Mouse (Mus musculus) hindbrain, postnatal 0 days (tissue): ENCODE results near the gene Brip1. TPM values are rescaled to one million over a fixed set of nuclear protein-coding genes. Genes with fewer than 3 reads are reported as not detected.
"Not testable (repeated sequence)": the region's sequence is repeated elsewhere in the genome, so short reads cannot be mapped to it uniquely, and the experiment has no call there.

Experiments
- ATAC-seq: fragments of 200-750 bp; cut with Nextera tagmentation; 2 replicates; pipeline ENCODE4 v1.8.0; 2017; ENCODE audit warnings: mild to moderate bottlenecking, moderate TSS enrichment, moderate library complexity
- DNase-seq: peaks from one replicate; pipeline ENCODE4 v3.0.0-alpha.2; 2015; ENCODE audit warnings: low spot score
- H3K27ac ChIP-seq: fragments of 300-500 bp; sonication (generic); 2 replicates; pipeline ENCODE4 v1.5.1; 2014; ENCODE audit warnings: mild to moderate bottlenecking
- H3K27me3 ChIP-seq: fragments of 300-500 bp; sonication (generic); 2 replicates; pipeline ENCODE4 v1.6.1; 2014; ENCODE audit warnings: low read length, mixed read lengths; ENCODE audit not compliant: insufficient read depth
- H3K36me3 ChIP-seq: fragments of 300-500 bp; sonication (generic); 2 replicates; pipeline ENCODE4 v1.6.1; 2014; ENCODE audit warnings: low read length, mixed read lengths; ENCODE audit not compliant: insufficient read depth
- H3K4me1 ChIP-seq: fragments of 300-500 bp; sonication (generic); 2 replicates; pipeline ENCODE4 v1.6.1; 2014; ENCODE audit warnings: antibody characterized with exemption, low read length, mixed read lengths; ENCODE audit not compliant: insufficient read depth
- H3K4me2 ChIP-seq: fragments of 300-500 bp; sonication (generic); 2 replicates; pipeline ENCODE4 v1.6.1; 2014; ENCODE audit warnings: low read depth, mild to moderate bottlenecking, low read length, moderate library complexity, mixed read lengths
- H3K4me3 ChIP-seq: fragments of 300-500 bp; sonication (generic); 2 replicates; pipeline ENCODE4 v1.5.1; 2014; ENCODE audit warnings: low read length
- H3K9ac ChIP-seq: fragments of 300-500 bp; sonication (generic); replicated peaks from 2 replicates; pipeline ENCODE4 v1.6.1; 2014; ENCODE audit warnings: mild to moderate bottlenecking, low read length, moderate library complexity, mixed read lengths
- H3K9me3 ChIP-seq: fragments of 300-500 bp; sonication (generic); 2 replicates; pipeline ENCODE4 v1.6.1; 2016; ENCODE audit warnings: low read length, mixed read lengths
- CTCF ChIP-seq: IDR thresholded peaks from 2 replicates; pipeline ENCODE4 v1.5.1; 2016; ENCODE audit warnings: antibody characterized with exemption, control low read depth, low read depth
- WGBS: fragments of 180-500 bp; shearing (Covaris S2); extraction: QIAGEN DNeasy Blood & Tissue Kit; methylation state at CpG from one replicate; pipeline ENCODE4 v1.1.7; 2014; 5-methylcytosine and 5-hydroxymethylcytosine counted together
- polyA plus RNA-seq: library from polyadenylated mRNA; unstranded; fragments of >200 nt; fragmentation: Nextera tagmentation; extraction: Ambion mirVana; gene quantifications from 2 replicates; pipeline ENCODE4 v1.2.1, GENCODE M21; 2015
- total RNA-seq: library from RNA; depleted of rRNA; stranded (reverse); fragments of >200 nt; gene quantifications from 2 replicates; pipeline ENCODE4 v1.2.3, GENCODE M21; 2014

The Brip1 gene
- total and polyA plus RNA-seq, 2 experiments from 2014 or later, result 1.0 to 2.5 TPM

DNA sequence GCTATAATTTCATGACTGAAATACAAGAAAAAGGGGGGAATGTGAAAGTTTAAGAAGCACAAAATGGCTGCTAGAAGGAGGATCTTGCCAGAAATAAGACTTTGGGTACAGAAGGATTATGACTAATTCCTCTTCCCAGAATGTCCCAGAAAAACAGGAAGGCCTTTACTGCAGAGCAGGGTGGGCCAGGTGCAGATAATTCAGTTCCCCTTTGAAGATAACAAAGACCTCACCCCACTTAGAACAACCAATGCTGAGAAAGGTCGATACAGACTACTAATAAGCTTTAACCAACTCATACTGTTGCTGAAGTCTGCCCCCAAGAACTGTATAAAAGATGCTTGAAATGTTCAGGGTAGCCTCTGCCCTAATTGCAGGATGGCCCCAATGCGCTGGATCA, 8.1 kb upstream of the Brip1 start:
- peaks cover 10% of the 10 kb centered on the region; the same call in 1 of the 2 replicates for H3K36me3 ChIP-seq
- no peaks in the 10 kb centered on the region for H3K27me3 ChIP-seq

GRCm38 (mm10) chr11:86205876-86206275, 4.9 kb upstream of the Brip1 start:
- Histone ChIP-seq H3K36me3 (peaks cover 10% of the 10 kb centered on the region; the same call in 1 of the 2 replicates), H3K4me3 (no peak overlapping the region), H3K27me3 (no peaks in the 10 kb centered on the region), H3K4me1 (no peaks in the 10 kb centered on the region; the same call in 1 of the 2 replicates), H3K9ac (no peak overlapping the region), H3K4me2 (no peak overlapping the region), H3K9me3 (no peaks in the 10 kb centered on the region), H3K27ac (no peak overlapping the region)
- DNase-seq (no peak), ATAC-seq (no peak)
- 94% methylated on average over 4 of the region's 4 CpGs for WGBS
- TF ChIP-seq CTCF, result no peak

More for the DNA sequence above, 8.1 kb upstream of the Brip1 start:
- Histone ChIP-seq H3K9me3 (no peaks in the 10 kb centered on the region), H3K4me1 (no peaks in the 10 kb centered on the region), H3K4me2 (no peak overlapping the region), H3K27ac (no peak overlapping the region), H3K4me3 (no peak overlapping the region), H3K9ac (no peak overlapping the region)
- DNase-seq (no peak), ATAC-seq (no peak)
- WGBS, result 92% methylated on average over 2 of the region's 2 CpGs
- no peak for TF ChIP-seq CTCF

- H3K27ac ChIP-seq, result no peak overlapping the region
- peaks cover 10% of the 10 kb centered on the region; the same call in 1 of the 2 replicates for H3K36me3 ChIP-seq
- WGBS, result 97% methylated on average over 5 of the region's 5 CpGs
These were observed 4.0 kb upstream of the Brip1 start for GRCm38 (mm10) chr11:86205031-86205430.

GRCm38 (mm10) chr11:86201901-86202675, 1.1 kb upstream of the Brip1 start:
- peaks cover 7% of the 10 kb centered on the region; the same call in 1 of the 2 replicates for H3K36me3 ChIP-seq
- H3K9ac ChIP-seq, result peak overlapping the region; percentile 59
- no peak for DNase-seq
- peak overlapping the region; percentile 77 for H3K4me2 ChIP-seq
- H3K4me1 ChIP-seq, result no peaks in the 10 kb centered on the region; the same call in 1 of the 2 replicates
- WGBS, result 49% methylated on average over 16 of the region's 16 CpGs
- no peak for TF ChIP-seq CTCF
- no peaks in the 10 kb centered on the region for H3K9me3 ChIP-seq
- peak overlapping the region; percentile 65 for H3K27ac ChIP-seq
- H3K27me3 ChIP-seq, result no peaks in the 10 kb centered on the region
- no peak for ATAC-seq
- H3K4me3 ChIP-seq, result peak overlapping the region; percentile 82

More at GRCm38 (mm10) chr11:86205031-86205430, 4.0 kb upstream of the Brip1 start:
- no peak for ATAC-seq
- H3K4me2 ChIP-seq, result no peak overlapping the region
- H3K4me3 ChIP-seq, result no peak overlapping the region
- H3K27me3 ChIP-seq, result no peaks in the 10 kb centered on the region
- TF ChIP-seq CTCF, result no peak
- DNase-seq, result no peak
- no peaks in the 10 kb centered on the region; the same call in 1 of the 2 replicates for H3K4me1 ChIP-seq
- H3K9me3 ChIP-seq, result no peaks in the 10 kb centered on the region
- H3K9ac ChIP-seq, result no peak overlapping the region

DNA sequence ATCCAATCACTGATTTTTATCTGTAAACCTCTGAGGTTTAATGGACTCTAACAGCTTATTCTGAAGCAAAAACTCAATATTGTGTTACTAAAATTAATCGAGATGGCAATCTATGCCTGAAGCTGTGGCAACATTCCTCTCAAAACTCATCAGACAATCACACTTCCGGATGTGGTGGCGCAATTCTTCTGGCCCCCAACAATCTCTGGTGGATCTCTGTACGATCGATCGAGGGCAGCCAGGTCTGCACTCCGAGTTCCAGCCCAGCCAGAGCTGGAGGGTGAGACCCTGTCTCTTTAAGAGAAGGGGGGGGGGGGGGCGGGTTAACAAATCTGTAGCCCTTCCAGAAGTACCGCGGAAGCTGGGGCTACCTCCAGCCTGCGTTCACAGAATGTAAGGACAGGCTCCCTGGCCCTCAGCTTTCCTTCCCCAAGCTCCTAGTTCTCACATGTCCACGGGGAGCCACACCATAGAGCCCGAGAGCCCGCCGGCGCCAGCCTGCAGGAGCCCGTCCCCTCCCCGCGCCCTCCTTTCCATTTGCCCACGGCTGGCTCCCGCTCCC, 452 bp downstream of the Brip1 start:
- ATAC-seq (peak; percentile 78), DNase-seq (no peak)
- TF ChIP-seq CTCF, result no peak
- H3K4me3 ChIP-seq, result peak overlapping the region; percentile 82
- no peaks in the 10 kb centered on the region; the same call in 1 of the 2 replicates for H3K4me1 ChIP-seq
- H3K9me3 ChIP-seq, result no peaks in the 10 kb centered on the region
- peak overlapping the region; percentile 59 for H3K9ac ChIP-seq
- H3K4me2 ChIP-seq, result peak overlapping the region; percentile 77
- H3K27me3 ChIP-seq, result no peaks in the 10 kb centered on the region
- no peaks in the 10 kb centered on the region for H3K36me3 ChIP-seq
- WGBS, result 2% methylated on average over 21 of the region's 21 CpGs
- H3K27ac ChIP-seq, result peak overlapping the region; percentile 56; the same call in 1 of the 2 replicates

- no peaks in the 10 kb centered on the region for H3K36me3 ChIP-seq
- ATAC-seq, result no peak
- WGBS, result 56% methylated on average over 4 of the region's 4 CpGs
- no peak for DNase-seq
- no peak overlapping the region for H3K9ac ChIP-seq
- H3K4me2 ChIP-seq, result peak overlapping the region; percentile 77
- no peaks in the 10 kb centered on the region for H3K9me3 ChIP-seq
- H3K4me3 ChIP-seq, result peak overlapping the region; percentile 82; the same call in 1 of the 2 replicates
- H3K27me3 ChIP-seq, result no peaks in the 10 kb centered on the region
- no peak for TF ChIP-seq CTCF
- no peaks in the 10 kb centered on the region; the same call in 1 of the 2 replicates for H3K4me1 ChIP-seq
- no peak overlapping the region for H3K27ac ChIP-seq
These were observed 1.3 kb downstream of the Brip1 start for GRCm38 (mm10) chr11:86199733-86200132.

- not testable (repeated sequence) for H3K27me3 ChIP-seq, H3K36me3 ChIP-seq, ATAC-seq, H3K27ac ChIP-seq, H3K4me2 ChIP-seq, H3K4me3 ChIP-seq, H3K4me1 ChIP-seq, H3K9me3 ChIP-seq, H3K9ac ChIP-seq
- DNase-seq, result peak; percentile 15
- WGBS, result 89% methylated on average over 7 of the region's 7 CpGs
These were observed 15.8 kb downstream of the Brip1 start for GRCm38 (mm10) chr11:86185224-86185623.
